Mouse (Mus musculus) layer of hippocampus, adult 9-10 months (tissue): ENCODE measurements around the gene Gria2.

Experiments used
- DNase-seq: peaks from one replicate; pipeline ENCODE4 v3.0.0; 2022; ENCODE audit warnings: low spot score

Gria2 gene

DNA sequence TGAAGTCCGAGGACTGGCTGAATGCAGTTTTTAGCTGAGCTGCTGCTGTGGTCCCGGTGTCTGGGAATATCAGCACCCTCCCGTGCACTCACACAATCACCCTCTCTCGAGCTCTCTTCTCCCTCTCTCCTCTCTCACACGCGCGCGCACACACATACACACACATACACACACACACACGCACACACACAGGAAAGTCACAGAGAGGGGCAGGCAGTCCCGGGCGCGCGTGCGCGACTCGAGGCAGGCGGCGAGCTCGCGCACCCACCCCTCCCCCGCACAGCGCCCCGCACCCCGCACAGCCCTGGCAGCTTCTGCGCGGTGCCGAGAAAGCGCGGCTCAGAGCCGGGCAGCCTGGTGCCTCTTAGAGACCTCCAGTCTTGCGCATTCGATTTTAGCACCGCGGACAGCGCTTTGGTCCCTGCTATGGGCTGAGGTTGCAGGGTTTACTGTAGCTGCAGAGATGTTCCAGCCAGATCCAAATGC, at the start of gene Gria2:
TSS of gene Gria2 (minus strand) at position 240 of the 486 bp plus-strand sequence.
- peak; percentile 75 for DNase-seq

DNA sequence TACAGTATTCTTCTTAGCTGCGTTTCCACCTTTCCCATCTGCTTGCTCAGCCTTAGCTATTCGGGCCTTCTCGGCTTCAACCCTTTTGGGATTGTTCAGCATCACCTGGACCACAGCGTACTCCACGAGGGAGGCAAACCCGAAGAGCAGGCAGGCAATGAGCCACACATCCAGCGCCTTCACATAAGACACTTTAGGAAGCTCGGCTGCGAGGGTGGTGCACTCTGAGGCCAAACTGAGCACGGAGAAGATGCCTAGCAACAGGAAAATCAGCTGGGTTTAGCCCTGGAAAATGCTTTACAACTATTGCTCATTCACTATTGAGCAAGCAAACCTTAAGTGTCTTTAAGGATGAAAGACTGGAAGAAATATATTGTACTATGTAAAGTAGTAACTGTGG, 48.3 kb upstream of the Gria2 start:
- DNase-seq = no peak

DNA sequence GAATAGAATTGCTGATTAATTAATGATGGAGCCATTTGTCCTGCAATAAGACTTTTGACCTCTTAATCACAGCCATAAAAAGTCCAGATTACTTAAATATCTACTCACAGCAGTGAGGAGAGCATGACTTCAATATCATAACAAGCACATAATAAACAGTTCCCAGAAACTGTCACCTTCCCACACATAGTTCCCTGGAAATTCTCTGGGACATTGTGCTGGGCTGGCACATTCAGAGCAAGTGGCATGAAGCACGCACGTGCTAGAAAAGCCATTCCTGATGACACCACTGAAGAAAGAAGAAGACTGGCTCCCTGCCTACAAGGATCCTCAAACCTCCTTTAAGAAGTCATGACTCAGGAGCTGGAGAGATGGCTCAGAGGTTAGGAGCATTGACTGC, 43.0 kb upstream of the Gria2 start:
- no peak for DNase-seq

DNA sequence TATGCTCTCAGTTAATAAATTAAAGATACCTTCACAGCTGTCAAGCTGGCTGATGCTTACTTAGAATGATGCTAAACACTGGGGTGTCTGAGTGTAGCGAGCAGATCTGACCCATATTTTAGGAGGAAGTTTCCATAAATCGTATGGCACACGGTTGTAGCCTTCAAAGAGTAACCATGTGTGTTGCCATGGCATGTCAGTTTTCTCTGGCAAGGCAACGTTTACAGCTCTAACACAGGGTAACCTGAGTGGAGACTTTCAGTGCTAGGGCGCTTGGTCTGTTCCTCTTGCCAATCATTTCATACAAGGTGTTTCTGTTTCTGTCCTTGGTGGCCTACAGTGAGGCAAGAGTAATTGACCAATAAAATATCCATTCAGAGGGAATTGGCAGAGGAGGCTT, 37.2 kb upstream of the Gria2 start:
- no peak for DNase-seq

DNA sequence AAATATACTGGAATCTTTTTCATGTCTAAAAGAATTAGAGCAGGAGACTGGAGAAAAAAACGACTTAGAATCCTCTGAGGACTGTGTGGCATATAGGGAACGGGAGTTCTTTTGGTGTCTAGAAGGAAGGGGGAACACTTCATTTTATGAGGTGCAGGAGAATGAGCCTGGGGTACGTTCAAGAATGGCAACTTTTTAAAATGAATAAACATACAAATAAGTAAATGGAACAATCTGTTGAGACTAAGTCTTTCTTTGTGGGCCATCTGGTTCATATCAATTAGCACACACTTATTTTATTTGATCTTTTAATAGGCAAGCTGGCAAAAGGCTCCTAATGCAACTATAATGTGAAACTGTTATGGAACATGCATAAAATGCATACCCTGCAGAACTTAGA, 34.9 kb upstream of the Gria2 start:
- no peak for DNase-seq

DNA sequence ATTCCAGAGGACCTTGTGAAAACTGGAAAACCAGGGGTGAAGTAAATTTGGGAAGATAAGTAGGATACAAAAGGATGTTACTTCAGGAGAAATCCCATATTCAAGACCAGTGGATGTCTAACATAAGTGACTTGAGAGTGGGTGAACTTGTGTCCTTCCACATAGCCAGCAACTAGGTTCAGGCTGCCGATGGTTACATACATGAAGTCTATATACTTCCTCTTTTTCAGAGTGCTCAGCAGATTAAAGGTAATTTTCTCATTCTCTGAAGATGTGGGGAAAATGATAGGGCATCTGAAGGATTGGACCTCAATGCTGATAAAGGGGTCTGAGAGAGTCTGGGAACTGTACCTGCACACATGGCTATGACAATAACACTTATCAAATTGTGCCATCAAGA, 21.3 kb upstream of the Gria2 start:
- DNase-seq = no peak

DNA sequence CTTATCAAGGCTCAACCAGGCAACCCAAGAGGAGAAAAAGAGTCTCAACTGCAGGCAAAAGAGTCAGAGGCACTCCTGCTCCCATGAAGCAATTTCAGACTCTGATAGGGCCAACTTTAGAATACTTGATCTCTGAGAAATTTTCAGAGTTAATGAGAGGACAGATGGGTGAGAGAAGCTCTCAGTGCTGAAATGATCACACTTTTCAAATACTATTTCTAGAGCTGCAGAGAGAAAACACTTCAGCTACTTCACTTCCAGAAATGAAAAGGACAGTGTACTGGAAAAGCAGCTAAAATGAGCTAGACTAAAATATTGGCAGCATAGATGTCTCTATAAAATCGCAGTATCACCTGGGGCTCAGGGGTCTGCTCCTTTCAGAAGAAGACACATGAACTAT, 16.0 kb upstream of the Gria2 start:
- no peak for DNase-seq

DNA sequence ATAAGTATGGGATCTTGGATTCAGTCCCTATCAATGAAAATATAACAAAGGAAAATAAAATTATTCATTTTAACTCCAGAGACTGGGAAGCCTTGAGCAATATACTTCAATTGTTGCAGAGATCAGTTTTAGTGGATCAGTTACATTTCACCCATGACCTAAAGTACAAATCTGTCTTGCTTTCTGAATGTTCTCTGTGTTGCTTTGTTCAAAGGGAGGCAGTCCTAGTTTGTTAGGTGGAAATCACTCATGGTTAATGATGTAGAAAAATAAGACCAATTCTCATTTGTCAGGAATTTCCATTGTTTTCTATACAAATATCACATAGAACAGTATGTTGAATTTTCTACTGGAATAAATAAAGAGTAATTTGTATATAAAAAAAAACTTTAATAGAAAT, 11.1 kb upstream of the Gria2 start:
- DNase-seq = no peak

DNA sequence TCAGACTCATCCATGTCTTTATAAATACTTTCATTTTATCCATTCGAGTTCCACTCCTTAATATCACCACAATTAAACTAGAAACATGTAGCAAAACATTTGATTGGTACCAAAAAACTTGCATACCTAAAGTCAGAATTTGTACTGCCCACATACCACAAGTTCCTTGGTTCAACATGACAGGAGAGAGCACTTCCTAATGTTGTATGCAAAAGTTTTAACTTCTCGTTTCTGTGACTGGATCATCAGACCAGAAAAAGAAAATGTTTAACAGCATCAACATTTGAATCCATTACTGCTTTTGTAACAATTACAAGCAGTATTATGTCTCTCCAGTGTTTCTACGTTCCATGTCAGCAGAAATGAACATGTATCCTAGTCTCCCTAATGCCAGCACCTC, 9.6 kb upstream of the Gria2 start:
- DNase-seq = no peak

DNA sequence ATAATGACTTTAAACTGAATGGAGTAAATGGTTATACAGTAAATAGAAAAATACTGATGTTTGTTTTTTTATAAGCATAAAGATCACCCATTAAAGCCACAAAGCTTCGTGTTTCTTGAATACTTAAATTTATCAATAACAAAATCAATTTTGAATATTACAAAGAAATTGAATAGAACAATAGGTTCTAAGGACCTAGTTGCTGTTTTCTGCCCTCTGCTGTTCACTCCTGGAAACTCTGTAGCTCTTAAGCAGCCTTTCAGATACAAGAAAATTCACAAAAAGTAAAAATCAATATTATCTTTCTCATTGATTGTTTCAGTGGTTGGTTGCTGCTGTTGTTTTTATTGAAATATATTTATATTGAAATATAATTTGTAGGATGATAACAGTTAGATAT, 2.7 kb upstream of the Gria2 start:
- DNase-seq = no peak

DNA sequence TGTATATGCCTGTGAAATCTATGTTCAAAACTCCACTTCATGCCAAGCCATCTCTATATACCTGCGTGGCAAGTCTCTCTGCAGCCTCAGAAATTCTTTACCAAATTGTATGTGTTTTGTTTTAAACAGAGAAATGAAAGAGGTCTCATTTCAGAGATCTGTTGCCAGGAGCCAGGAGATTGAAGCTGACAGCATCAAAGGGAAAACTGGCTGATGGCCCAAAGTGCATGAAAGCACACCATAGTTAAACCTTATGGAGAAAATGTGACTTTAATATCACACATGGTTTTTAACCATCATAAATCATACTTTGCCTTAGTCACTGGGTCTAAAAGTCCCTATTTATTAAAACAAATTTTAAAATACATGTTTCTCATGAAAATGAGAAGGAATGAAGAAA, 1.2 kb upstream of the Gria2 start:
- DNase-seq = no peak

DNA sequence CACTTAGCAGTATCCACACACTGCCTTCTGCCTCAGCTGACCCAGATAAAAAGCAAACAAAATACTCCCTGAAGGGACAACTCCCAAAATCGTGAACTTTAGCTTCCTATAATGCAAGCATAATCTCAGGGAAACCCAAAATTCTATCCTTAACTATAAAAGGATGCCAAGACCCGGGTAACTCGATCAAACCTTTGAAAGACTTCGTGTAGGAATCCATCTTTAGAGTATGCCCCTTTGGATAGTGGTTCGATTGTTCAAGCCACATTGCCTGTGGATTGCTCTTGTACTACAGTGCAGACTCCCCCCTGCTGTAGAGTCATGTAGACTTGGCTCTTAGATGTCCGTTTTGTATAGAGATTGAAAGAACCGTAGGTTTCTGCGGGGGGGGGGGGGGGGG, 576 bp upstream of the Gria2 start:
- DNase-seq = no peak

DNA sequence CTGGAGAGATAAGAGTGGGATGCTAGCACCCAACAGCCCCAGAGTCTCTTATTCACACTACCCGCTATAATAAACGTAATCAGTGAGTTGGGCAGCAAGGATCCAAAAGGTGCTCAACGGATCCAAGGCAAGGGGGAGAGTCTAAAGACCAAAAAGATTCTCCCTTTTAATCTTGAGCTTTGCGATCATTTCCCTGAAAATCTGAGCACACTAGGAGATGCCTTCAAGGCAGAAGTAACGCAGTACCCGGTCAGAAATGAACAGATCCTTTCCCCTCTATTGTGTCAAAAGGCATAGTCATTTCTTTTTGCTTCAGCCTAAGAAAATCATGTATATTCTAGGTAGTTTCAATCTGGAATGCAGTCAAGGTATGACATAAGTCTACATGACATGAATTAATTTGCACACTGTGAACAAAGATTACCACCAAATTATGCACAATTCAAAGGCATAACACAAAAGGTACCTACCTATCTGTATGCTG, 766 bp downstream of the Gria2 start:
- no peak for DNase-seq

DNA sequence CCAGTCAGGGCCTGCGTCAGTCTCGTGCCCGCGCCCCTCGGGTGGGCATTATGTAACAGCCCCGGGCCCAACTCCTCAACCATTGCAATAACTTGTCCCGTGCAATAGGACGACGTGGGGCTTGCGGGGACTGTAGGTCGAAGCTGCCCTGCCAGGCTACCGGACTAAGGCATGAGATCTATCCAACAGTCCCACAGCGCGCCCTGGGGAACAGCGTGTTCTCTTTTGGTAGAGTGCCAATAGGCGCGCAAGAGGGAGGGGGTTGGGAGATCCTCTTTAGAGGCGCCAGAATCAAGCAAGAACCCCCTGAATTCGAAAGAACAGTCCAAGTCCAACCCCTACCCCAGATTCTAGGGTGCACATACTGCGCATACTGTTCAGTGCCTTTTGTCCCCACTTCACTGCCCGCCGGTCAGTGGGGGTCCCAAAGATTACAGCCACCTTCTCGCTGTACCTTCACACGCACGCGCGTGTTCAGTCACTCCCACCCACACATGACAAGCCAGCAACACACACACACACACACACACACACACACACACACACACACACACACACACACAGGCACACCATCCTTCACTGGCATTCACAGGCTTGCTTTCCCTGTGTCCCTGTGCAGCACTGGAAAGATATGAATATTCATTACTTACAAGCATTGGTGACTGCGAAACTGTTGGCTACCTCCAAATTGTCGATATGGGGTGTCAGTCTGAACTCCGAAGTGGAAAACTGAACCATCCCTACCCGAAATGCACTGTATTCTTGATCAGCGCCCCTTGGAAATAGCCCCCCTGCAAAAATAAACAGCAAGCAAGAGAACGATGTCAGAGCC, 1.4 kb downstream of the Gria2 start:
- DNase-seq = no peak

DNA sequence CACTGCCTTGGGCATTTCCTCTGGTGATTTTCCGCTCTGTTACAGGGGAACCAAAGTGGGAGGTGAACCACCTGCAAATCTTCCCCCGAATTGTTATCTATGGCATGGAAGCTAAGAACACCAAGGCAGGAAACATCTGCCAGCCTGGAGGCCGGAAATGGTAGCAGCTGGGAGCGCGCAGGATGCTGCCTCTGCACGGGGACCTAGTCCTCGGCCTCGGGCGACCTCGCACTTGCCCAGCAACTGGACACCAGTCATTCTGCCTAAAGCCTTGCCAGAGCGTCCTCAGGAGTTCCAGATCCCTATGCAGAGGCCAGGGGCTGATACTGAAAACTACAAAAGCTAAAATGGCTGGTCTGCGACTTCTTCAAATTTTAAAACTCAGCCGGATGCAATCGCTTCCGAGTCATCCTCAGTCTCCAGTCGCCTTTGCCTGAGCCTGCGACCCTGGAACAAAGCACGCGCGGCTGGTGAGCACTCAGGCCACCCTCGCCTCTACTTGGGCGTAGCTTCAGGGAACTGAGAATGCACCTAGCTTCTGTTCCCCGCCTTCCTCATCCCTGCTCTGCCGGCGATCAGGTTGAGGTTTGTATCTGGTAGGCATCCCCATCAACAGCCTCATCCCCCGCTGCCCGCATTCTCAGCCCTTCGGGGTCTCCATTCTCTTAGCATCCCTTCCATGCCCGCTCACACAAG, 2.2 kb downstream of the Gria2 start:
- DNase-seq = no peak

DNA sequence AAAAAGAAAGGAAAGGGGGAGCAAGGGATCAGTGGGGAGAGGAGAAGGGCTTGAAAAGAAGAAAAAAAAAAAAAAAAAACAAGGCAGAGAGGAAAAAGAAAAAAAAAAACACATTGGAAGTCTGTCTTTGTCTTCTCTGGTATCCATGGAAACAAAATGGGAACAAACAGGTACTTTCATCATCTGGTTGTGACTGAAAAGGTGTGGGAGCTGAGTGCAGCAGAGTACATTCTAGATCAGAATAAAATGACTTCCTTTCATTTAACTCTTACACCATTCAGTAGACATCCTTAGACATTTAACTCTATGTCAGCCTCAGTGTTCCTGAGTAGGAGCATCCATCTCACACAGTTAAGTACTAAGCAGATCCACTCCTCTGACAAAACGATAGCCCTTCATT, 4.7 kb downstream of the Gria2 start:
- no peak for DNase-seq

DNA sequence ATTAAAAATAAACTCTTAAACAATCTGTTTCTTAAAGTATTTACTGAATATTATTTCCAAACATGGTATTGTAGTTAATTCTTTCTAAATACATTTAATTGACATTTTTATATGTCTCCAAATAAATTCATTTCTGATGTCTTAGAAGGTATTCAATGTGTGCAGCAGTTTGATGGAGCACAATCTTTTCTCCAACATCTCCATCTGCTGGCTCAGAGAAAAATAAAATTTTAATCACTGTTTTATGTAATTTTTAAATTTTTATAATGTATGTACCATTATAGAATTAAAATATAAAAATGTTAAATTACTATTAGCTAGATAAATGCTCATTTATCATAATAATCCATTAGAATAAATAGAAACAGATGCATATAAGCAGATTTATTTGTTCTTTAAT, 5.9 kb downstream of the Gria2 start:
- no peak for DNase-seq

DNA sequence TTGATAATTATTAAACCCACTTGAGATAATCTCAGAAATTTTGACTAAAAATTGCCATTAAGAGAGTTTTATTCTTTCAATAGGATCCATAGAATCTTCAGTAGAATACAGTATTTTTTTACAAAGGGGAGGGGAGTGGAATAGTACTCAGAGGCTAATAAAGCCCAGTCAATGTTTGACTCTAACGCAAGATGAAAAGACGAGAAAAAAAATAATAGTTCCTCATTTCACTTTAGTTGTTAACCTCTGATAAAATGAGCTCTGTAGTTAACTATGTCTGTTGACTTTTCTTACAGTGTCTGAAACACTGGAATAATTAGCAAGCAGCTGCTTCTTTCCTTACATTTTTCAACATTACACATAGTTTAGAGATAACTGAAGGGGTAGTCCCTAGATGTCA, 7.4 kb downstream of the Gria2 start:
- no peak for DNase-seq

DNA sequence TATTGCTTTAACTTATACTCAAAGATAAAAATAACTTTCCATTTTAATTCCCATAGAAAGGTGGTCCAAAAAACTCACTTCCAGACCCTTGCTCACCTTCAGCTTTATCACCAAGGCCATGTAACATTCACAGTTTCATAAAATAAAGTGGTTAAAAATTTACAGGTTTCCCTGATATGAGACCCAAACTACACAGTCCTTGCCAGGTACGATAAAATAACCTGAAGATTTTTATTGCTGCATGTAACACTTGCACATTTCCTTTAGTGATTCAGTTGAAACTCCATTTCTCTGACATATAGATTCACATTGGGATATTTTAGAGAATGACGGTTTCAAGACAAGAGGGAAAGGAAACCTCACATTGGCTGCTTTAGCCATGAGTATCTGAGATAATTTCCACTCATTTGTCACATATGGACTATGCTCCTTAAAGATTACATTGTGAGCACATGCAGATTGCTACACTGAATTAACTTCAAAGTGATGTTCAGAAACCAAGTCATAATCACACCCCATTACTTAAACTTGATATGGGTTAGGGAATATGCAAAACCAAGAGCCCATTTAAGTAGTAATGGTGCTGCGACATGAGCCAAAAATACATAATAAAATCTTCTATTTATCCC, 15.4 kb downstream of the Gria2 start:
- no peak for DNase-seq

DNA sequence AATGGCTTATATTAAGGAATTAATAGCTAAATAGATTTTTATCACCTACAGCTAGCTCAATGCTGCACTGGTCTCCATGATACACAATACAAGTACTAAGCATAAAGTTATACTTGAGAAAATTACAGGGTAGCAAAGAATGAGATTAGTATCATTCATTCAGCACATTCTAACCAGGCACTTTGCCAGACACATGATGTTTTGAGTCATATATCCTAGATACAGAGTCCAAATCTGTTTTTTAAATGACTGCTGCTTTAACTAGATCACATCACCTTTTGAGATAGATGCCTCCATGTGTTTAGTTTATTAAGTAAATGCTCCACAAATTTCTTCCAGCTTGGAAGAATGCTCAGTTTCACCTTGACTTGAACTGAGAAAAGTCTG, 21.5 kb downstream of the Gria2 start:
- DNase-seq = no peak

DNA sequence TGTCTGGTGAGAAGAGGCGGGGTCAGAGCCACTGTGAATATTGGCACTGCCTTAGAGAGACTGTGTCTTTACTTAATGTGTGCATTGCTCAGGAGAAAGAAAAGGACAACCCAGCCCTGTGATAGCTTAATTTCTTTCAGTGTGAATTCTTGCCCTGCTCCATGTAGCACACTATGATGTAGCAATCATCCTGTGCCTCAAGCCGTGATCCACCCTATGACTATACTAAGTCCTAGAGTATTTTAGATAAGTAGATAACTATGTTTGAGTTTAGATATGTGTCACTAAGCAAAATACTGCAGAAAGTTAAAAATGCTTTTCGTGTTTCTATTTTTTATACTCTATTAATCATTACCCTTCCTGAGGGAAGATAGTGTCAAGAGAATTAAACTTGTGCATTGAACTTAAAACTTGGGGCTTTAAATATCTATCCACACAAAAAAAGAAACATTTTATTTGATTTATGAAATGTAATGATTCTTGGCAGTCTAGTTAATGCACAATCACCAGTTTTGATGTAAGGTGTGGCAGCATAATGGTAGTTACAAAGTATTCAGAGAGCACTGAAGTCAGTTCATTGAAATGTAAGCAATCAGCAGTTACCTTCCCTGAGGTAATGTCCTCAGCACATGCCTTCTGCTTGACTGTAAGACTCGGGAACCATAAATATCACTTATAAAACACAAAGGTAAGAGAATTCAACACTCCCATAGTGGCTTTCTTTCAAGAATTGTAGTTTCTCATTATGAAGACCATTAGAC, 22.1 kb downstream of the Gria2 start:
- no peak for DNase-seq

DNA sequence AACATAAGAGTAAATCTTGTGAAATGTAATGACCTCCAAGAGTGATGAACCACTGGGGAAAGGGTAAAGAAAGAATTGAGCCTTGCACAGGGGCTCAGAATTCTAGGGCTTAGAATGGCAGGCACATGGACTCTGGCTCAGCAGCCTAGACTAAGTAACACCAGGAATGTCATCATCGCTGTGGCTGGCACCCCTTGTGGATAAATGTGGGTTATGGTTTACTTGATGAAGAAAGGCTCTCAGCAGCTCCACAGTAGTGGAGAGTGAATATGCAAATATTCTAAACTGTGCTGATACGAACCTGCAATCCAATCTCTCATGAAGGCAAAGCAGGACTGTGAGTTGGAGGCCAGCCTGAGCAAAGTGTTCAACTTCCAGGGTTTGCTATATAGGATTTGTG, 26.0 kb downstream of the Gria2 start:
- no peak for DNase-seq
